Mouse (Mus musculus) forebrain, postnatal 0 days (tissue): ENCODE data around the gene Kpna3. TPM values are rescaled to one million over a fixed set of nuclear protein-coding genes. Genes with fewer than 3 reads are reported as not detected.

Source experiments
- ATAC-seq: fragments of 200-750 bp; cut with Nextera tagmentation; 2 replicates; pipeline ENCODE4 v1.8.0; 2017; ENCODE audit warnings: mild to moderate bottlenecking, moderate library complexity
- DNase-seq: peaks from one replicate; pipeline ENCODE4 v3.0.0-alpha.2; 2015
- H3K27ac ChIP-seq: fragments of 300-500 bp; sonication (generic); 2 replicates; pipeline ENCODE4 v1.5.1; 2014; ENCODE audit warnings: low read depth, mild to moderate bottlenecking, antibody characterized with exemption, low read length, moderate library complexity, mixed read lengths
- H3K27me3 ChIP-seq: fragments of 300-500 bp; sonication (generic); 2 replicates; pipeline ENCODE4 v1.6.1; 2014; ENCODE audit warnings: mild to moderate bottlenecking, low read length, mixed read lengths; ENCODE audit not compliant: insufficient read depth
- H3K36me3 ChIP-seq: fragments of 300-500 bp; sonication (generic); 2 replicates; pipeline ENCODE4 v1.6.1; 2014; ENCODE audit warnings: mild to moderate bottlenecking, moderate library complexity; ENCODE audit not compliant: insufficient read depth
- H3K4me1 ChIP-seq: fragments of 300-500 bp; sonication (generic); 2 replicates; pipeline ENCODE4 v1.6.1; 2014; ENCODE audit warnings: antibody characterized with exemption; ENCODE audit not compliant: insufficient read depth
- H3K4me2 ChIP-seq: fragments of 300-500 bp; sonication (generic); 2 replicates; pipeline ENCODE4 v1.6.1; 2014; ENCODE audit warnings: low read depth, mild to moderate bottlenecking, moderate library complexity
- H3K4me3 ChIP-seq: fragments of 300-500 bp; sonication (generic); 2 replicates; pipeline ENCODE4 v1.5.1; 2014; ENCODE audit warnings: low read depth, low read length, mixed read lengths
- H3K9ac ChIP-seq: fragments of 300-500 bp; sonication (generic); 2 replicates; pipeline ENCODE4 v1.6.1; 2014; ENCODE audit warnings: mild to moderate bottlenecking
- H3K9me3 ChIP-seq: fragments of 300-500 bp; sonication (generic); 2 replicates; pipeline ENCODE4 v1.6.1; 2016; ENCODE audit warnings: low read length
- CTCF ChIP-seq: sonication (generic); IDR thresholded peaks from 2 replicates; pipeline ENCODE4 v1.5.1; 2016; ENCODE audit warnings: antibody characterized with exemption, control low read depth, low read depth
- WGBS: fragments of 180-500 bp; shearing (Covaris S2); extraction: QIAGEN DNeasy Blood & Tissue Kit; methylation state at CpG from one replicate; pipeline ENCODE4 v1.1.7; 2014; 5-methylcytosine and 5-hydroxymethylcytosine counted together
- polyA plus RNA-seq: library from polyadenylated mRNA; unstranded; fragments of >200 nt; fragmentation: Nextera tagmentation; extraction: Ambion mirVana; gene quantifications from 2 replicates; pipeline ENCODE4 v1.2.1, GENCODE M21; 2015
- total RNA-seq: library from RNA; depleted of rRNA; stranded (reverse); fragments of >200 nt; gene quantifications from 2 replicates; pipeline ENCODE4 v1.2.3, GENCODE M21; 2014

Gene Kpna3
- total and polyA plus RNA-seq, 2 experiments from 2014 or later = 66.5 to 70.7 TPM

GRCm38 (mm10) chr14:61415719-61416118 is 24.0 kb downstream of the Kpna3 start:
- H3K9me3 ChIP-seq = no peaks in the 10 kb centered on the region
- TF ChIP-seq CTCF = no peak
- WGBS = 90% methylated on average over 4 of the region's 4 CpGs

GRCm38 (mm10) chr14:61415311-61415710 is 24.4 kb downstream of the Kpna3 start:
- 58% methylated on average over 5 of the region's 5 CpGs for WGBS
- no peaks in the 10 kb centered on the region for H3K9me3 ChIP-seq

More at GRCm38 (mm10) chr14:61415719-61416118, 24.0 kb downstream of the Kpna3 start:
- Histone ChIP-seq H3K9ac (no peak overlapping the region), H3K4me2 (no peak overlapping the region), H3K4me1 (peaks cover 4% of the 10 kb centered on the region; the same call in 1 of the 2 replicates), H3K27me3 (no peaks in the 10 kb centered on the region), H3K27ac (no peak overlapping the region), H3K36me3 (no peaks in the 10 kb centered on the region), H3K4me3 (no peak overlapping the region)
- no peak for DNase-seq
- no peak for ATAC-seq

DNA sequence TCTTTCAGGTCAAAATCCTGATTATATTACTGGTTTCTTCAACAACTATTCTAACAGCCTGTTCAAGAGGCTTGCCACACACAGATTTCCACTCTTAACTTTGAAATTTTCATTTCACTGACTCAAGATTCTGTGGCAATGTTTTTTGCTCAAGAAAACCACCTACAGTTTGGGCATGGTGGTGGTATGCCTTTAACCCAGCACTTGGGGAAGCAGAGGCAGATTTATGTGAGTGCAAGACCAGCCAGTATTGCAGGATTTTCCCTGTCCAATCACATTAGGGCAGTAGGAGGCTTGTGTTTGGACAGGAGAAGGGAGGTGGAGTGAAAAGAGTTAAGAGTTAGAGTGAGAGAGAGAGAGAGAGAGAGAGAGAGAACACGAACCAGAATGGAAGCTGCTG is 24.9 kb downstream of the Kpna3 start:
- no peak overlapping the region for H3K27ac ChIP-seq
- H3K27me3 ChIP-seq = no peaks in the 10 kb centered on the region
- H3K4me2 ChIP-seq = no peak overlapping the region
- TF ChIP-seq CTCF = no peak
- DNase-seq = no peak
- peaks cover 4% of the 10 kb centered on the region; the same call in 1 of the 2 replicates for H3K4me1 ChIP-seq
- 6% methylated on average over 1 of the region's 1 CpGs for WGBS
- H3K9ac ChIP-seq = no peak overlapping the region
- no peak overlapping the region for H3K4me3 ChIP-seq
- H3K9me3 ChIP-seq = no peaks in the 10 kb centered on the region
- H3K36me3 ChIP-seq = no peaks in the 10 kb centered on the region
- ATAC-seq = no peak

More at GRCm38 (mm10) chr14:61415311-61415710, 24.4 kb downstream of the Kpna3 start:
- Histone ChIP-seq H3K27ac (no peak overlapping the region), H3K4me2 (no peak overlapping the region), H3K4me1 (peaks cover 4% of the 10 kb centered on the region; the same call in 1 of the 2 replicates), H3K36me3 (no peaks in the 10 kb centered on the region), H3K9ac (no peak overlapping the region), H3K4me3 (no peak overlapping the region), H3K27me3 (no peaks in the 10 kb centered on the region)
- DNase-seq (no peak), ATAC-seq (no peak)
- no peak for TF ChIP-seq CTCF

GRCm38 (mm10) chr14:61414199-61414598 is 25.5 kb downstream of the Kpna3 start:
- H3K27me3 ChIP-seq = no peaks in the 10 kb centered on the region
- ATAC-seq = no peak
- no peaks in the 10 kb centered on the region for H3K36me3 ChIP-seq
- H3K9ac ChIP-seq = no peak overlapping the region
- H3K4me2 ChIP-seq = no peak overlapping the region
- H3K4me1 ChIP-seq = peaks cover 4% of the 10 kb centered on the region; the same call in 1 of the 2 replicates
- no peaks in the 10 kb centered on the region for H3K9me3 ChIP-seq
- DNase-seq = no peak
- no peak overlapping the region for H3K27ac ChIP-seq
- WGBS = 13% methylated on average over 5 of the region's 5 CpGs
- no peak for TF ChIP-seq CTCF
- no peak overlapping the region for H3K4me3 ChIP-seq

DNA sequence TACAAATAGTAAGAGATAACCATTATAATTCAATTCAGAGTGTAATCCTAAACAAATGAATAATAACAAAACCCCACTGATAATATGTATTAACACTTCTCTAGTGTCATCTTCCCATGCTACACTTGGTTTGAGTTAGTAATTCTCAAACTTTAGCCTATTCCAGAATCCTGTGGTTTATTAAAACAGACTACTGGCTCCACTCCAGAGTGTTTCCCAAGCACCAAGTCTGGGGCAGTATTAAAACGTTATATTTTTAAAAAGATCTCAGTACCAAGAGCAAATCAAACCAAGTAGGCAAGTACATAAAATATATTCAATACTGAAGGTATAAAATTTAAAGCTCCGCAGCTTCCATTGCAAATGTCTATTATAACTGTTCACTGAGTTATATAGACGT is 26.0 kb downstream of the Kpna3 start:
- TF ChIP-seq CTCF = no peak
- DNase-seq = no peak
- H3K4me1 ChIP-seq = peaks cover 4% of the 10 kb centered on the region; the same call in 1 of the 2 replicates
- H3K4me2 ChIP-seq = no peak overlapping the region
- ATAC-seq = no peak
- H3K4me3 ChIP-seq = no peak overlapping the region
- H3K27ac ChIP-seq = no peak overlapping the region
- H3K9ac ChIP-seq = no peak overlapping the region
- H3K36me3 ChIP-seq = no peaks in the 10 kb centered on the region
- no peaks in the 10 kb centered on the region for H3K27me3 ChIP-seq
- H3K9me3 ChIP-seq = no peaks in the 10 kb centered on the region
- WGBS = 50% methylated on average over 3 of the region's 3 CpGs

DNA sequence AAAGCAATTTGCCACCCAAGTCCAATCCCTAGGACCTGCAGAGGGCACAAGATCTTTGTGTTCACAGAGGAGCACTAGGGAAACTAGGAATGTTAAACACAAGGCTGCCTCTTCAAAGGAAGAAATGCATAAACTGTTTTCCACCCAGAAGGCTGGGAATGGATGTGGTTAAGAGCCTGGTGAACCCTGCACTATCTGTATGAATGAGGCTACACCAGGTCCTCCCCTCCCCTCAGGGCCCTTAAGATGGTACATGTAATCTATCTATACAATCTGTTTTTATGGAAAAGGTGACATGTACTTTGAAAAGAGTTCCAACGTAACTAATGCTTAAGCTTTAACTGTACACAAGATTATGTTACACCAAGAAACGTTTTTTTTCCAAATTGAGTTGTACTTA is 29.7 kb downstream of the Kpna3 start:
- no peak for ATAC-seq

GRCm38 (mm10) chr14:61407055-61407454 is 32.6 kb downstream of the Kpna3 start:
- Histone ChIP-seq H3K27me3 (no peaks in the 10 kb centered on the region), H3K27ac (no peak overlapping the region), H3K36me3 (peaks cover under 1% of the 10 kb centered on the region; the same call in 1 of the 2 replicates), H3K4me1 (no peaks in the 10 kb centered on the region), H3K4me2 (no peak overlapping the region), H3K9me3 (no peaks in the 10 kb centered on the region), H3K9ac (no peak overlapping the region), H3K4me3 (no peak overlapping the region)
- DNase-seq (no peak), ATAC-seq (no peak)
- WGBS = 94% methylated on average over 3 of the region's 3 CpGs
- TF ChIP-seq CTCF = no peak

More for the DNA sequence above, 29.7 kb downstream of the Kpna3 start:
- DNase-seq = no peak
- no peak overlapping the region for H3K9ac ChIP-seq
- H3K4me1 ChIP-seq = peaks cover 4% of the 10 kb centered on the region; the same call in 1 of the 2 replicates
- no peaks in the 10 kb centered on the region for H3K9me3 ChIP-seq
- TF ChIP-seq CTCF = no peak
- H3K27ac ChIP-seq = no peak overlapping the region
- WGBS = 77% methylated on average over 2 of the region's 2 CpGs
- H3K4me2 ChIP-seq = no peak overlapping the region
- no peaks in the 10 kb centered on the region for H3K36me3 ChIP-seq
- no peaks in the 10 kb centered on the region for H3K27me3 ChIP-seq
- no peak overlapping the region for H3K4me3 ChIP-seq
